Mouse (Mus musculus) liver, embryonic 14.5 days (tissue): ENCODE data around the gene Cog6. TPM values are rescaled to one million over a fixed set of nuclear protein-coding genes. Genes with fewer than 3 reads are reported as not detected.

Source experiments
- ATAC-seq: fragments of 200-750 bp; cut with Nextera tagmentation; 2 replicates; pipeline ENCODE4 v1.8.0; 2017; ENCODE audit warnings: moderate number of reproducible peaks, mild to moderate bottlenecking, moderate library complexity; ENCODE audit not compliant: insufficient read depth
- DNase-seq, 3 experiments: peaks; one replicate each; pipeline ENCODE4 v3.0.0-alpha.2; 2012 to 2013; ENCODE audit warnings: low read depth in 3 of 3, low spot score in 3 of 3
- H3K27ac ChIP-seq: fragments of 300-500 bp; sonication (generic); 2 replicates; pipeline ENCODE4 v1.5.1; 2014; ENCODE audit warnings: moderate library complexity, mild to moderate bottlenecking, control low read depth, inconsistent platforms
- H3K27me3 ChIP-seq: fragments of 300-500 bp; sonication (generic); 2 replicates; pipeline ENCODE4 v1.6.1; 2014; ENCODE audit warnings: mild to moderate bottlenecking, low read length, moderate library complexity; ENCODE audit not compliant: control insufficient read depth, insufficient read depth
- H3K36me3 ChIP-seq: fragments of 300-500 bp; sonication (generic); replicated peaks from 2 replicates; pipeline ENCODE4 v1.6.1; 2014; ENCODE audit warnings: low read depth; ENCODE audit not compliant: control insufficient read depth, insufficient read depth
- H3K4me1 ChIP-seq, 2 experiments: fragments of 200-500 bp in 1 of 2; fragments of 300-500 bp in 1 of 2; sonication (generic) in 1 of 2; replicated peaks; 2 replicates each; pipeline ENCODE4 v1.6.1; 2012 to 2014; ENCODE audit warnings: antibody characterized with exemption in 1 of 2, inconsistent platforms in 1 of 2, low read length in 1 of 2; ENCODE audit not compliant: control insufficient read depth in 2 of 2, insufficient read depth in 2 of 2
- H3K4me2 ChIP-seq: fragments of 300-500 bp; sonication (generic); 2 replicates; pipeline ENCODE4 v1.6.1; 2014; ENCODE audit warnings: low read depth, mild to moderate bottlenecking, control low read depth, moderate library complexity
- H3K4me3 ChIP-seq, 2 experiments: fragments of 200-500 bp in 1 of 2; fragments of 300-500 bp in 1 of 2; sonication (generic) in 1 of 2; 2 replicates each; pipeline ENCODE4 v1.5.1; 2012 to 2014; ENCODE audit warnings: low read depth in 2 of 2, low read length in 2 of 2, mild to moderate bottlenecking in 2 of 2, control low read depth in 1 of 2, inconsistent platforms in 1 of 2, moderate library complexity in 1 of 2; ENCODE audit not compliant: insufficient read depth in 1 of 2
- H3K9ac ChIP-seq: fragments of 300-500 bp; sonication (generic); replicated peaks from 2 replicates; pipeline ENCODE4 v1.6.1; 2014; ENCODE audit warnings: mild to moderate bottlenecking, control low read depth, moderate library complexity
- H3K9me3 ChIP-seq: fragments of 300-500 bp; sonication (generic); 2 replicates; pipeline ENCODE4 v1.6.1; 2016; ENCODE audit warnings: low read length, mixed read lengths; ENCODE audit not compliant: control insufficient read depth
- CTCF ChIP-seq: IDR thresholded peaks from 2 replicates; pipeline ENCODE4 v1.5.1; 2016; ENCODE audit warnings: antibody characterized with exemption, low read depth, control low read depth
- EP300 ChIP-seq: IDR thresholded peaks from 2 replicates; pipeline ENCODE4 v1.6.1; 2016; ENCODE audit warnings: antibody characterized with exemption, low read depth
- WGBS: fragments of 180-500 bp; shearing (Covaris S2); extraction: QIAGEN DNeasy Blood & Tissue Kit; methylation state at CpG from one replicate; pipeline ENCODE4 v1.1.7; 2014; ENCODE audit not compliant: insufficient replicate concordance; 5-methylcytosine and 5-hydroxymethylcytosine counted together
- polyA plus RNA-seq, 2 experiments: library from polyadenylated mRNA; depleted of rRNA in 1 of 2; stranded (reverse) in 1 of 2; unstranded in 1 of 2; fragments of >200 nt; fragmentation: Nextera tagmentation in 1 of 2; extraction: Ambion mirVana in 1 of 2; gene quantifications; 2 replicates each; pipeline versions ENCODE4 v1.2.1 to v1.2.3; 2012 to 2014

Gene Cog6
- polyA plus RNA-seq, 2 experiments, result 7.3 to 15.5 TPM

- Histone ChIP-seq H3K27ac (no peak overlapping the region), H3K27me3 (no peaks in the 10 kb centered on the region), H3K4me3 (no peak overlapping the region), H3K36me3 (no peaks in the 10 kb centered on the region), H3K4me2 (no peak overlapping the region), H3K9me3 (no peaks in the 10 kb centered on the region), H3K4me1 (no peaks in the 10 kb centered on the region), H3K9ac (no peak overlapping the region)
- DNase-seq (no peak), ATAC-seq (no peak)
- 62% methylated on average over 2 of the region's 2 CpGs for WGBS
- TF ChIP-seq EP300, result no peak
- TF ChIP-seq CTCF, result no peak
These were observed 42.9 kb upstream of the Cog6 start for GRCm38 (mm10) chr3:53059959-53060358.

- TF ChIP-seq CTCF (no peak), EP300 (no peak)
- no peak overlapping the region for H3K4me2 ChIP-seq
- ATAC-seq (no peak), DNase-seq (no peak)
- no peak overlapping the region for H3K9ac ChIP-seq
- no peaks in the 10 kb centered on the region for H3K4me1 ChIP-seq
- no peak overlapping the region for H3K4me3 ChIP-seq
- H3K36me3 ChIP-seq, result no peaks in the 10 kb centered on the region
- H3K27me3 ChIP-seq, result no peaks in the 10 kb centered on the region
- H3K9me3 ChIP-seq, result no peaks in the 10 kb centered on the region
- H3K27ac ChIP-seq, result no peak overlapping the region
- 65% methylated on average over 10 of the region's 10 CpGs for WGBS
These were observed 39.4 kb upstream of the Cog6 start for GRCm38 (mm10) chr3:53056430-53056829.

- no peak overlapping the region for H3K27ac ChIP-seq
- no peak overlapping the region for H3K4me2 ChIP-seq
- TF ChIP-seq EP300 (no peak), CTCF (no peak)
- H3K36me3 ChIP-seq, result no peaks in the 10 kb centered on the region
- no peaks in the 10 kb centered on the region for H3K27me3 ChIP-seq
- no peak overlapping the region for H3K9ac ChIP-seq
- H3K4me1 ChIP-seq, result no peaks in the 10 kb centered on the region
- H3K9me3 ChIP-seq, result no peaks in the 10 kb centered on the region
- ATAC-seq (no peak), DNase-seq (no peak)
- no peak overlapping the region for H3K4me3 ChIP-seq
- whole genome bisulfite sequencing, result 65% methylated on average over 8 of the region's 8 CpGs
These were observed 35.3 kb upstream of the Cog6 start for GRCm38 (mm10) chr3:53052385-53052784.

GRCm38 (mm10) chr3:53046371-53046770 is 29.3 kb upstream of the Cog6 start:
- Histone ChIP-seq H3K4me2 (no peak overlapping the region), H3K27me3 (peaks cover 18% of the 10 kb centered on the region), H3K9ac (no peak overlapping the region), H3K4me1 (peaks cover 0 to 2% of the 10 kb centered on the region in 2 experiments; a peak in 1 of 4 replicates), H3K27ac (no peak overlapping the region), H3K4me3 (no peak overlapping the region), H3K36me3 (no peaks in the 10 kb centered on the region), H3K9me3 (no peaks in the 10 kb centered on the region)
- DNase-seq, result no peak
- WGBS, result 65% methylated on average over 6 of the region's 6 CpGs
- TF ChIP-seq EP300, result no peak
- no peak for TF ChIP-seq CTCF
- no peak for ATAC-seq

- Histone ChIP-seq H3K4me2 (no peak overlapping the region), H3K27me3 (peaks cover 24% of the 10 kb centered on the region), H3K9ac (no peak overlapping the region), H3K9me3 (no peaks in the 10 kb centered on the region), H3K4me3 (no peak overlapping the region), H3K36me3 (no peaks in the 10 kb centered on the region), H3K4me1 (peaks cover 0 to 2% of the 10 kb centered on the region in 2 experiments; a peak in 1 of 4 replicates), H3K27ac (no peak overlapping the region)
- DNase-seq (no peak), ATAC-seq (no peak)
- TF ChIP-seq CTCF, result no peak
- TF ChIP-seq EP300, result no peak
- WGBS, result 49% methylated on average over 4 of the region's 4 CpGs
These were observed 28.7 kb upstream of the Cog6 start for GRCm38 (mm10) chr3:53045697-53046096.
